Mouse (Mus musculus) lung, adult 2 months (tissue): ENCODE results near the gene Ist1. TPM values are rescaled to one million over a fixed set of nuclear protein-coding genes. Genes with fewer than 3 reads are reported as not detected.
A peak's percentile ranks its signal among the peaks of the same experiment; 100 is the strongest.

ENCODE experiments used
- DNase-seq: peaks from one replicate; pipeline ENCODE4 v3.0.0; 2022
- H3K4me1 ChIP-seq: fragments of 200-500 bp; 2 replicates; pipeline ENCODE4 v1.6.1; 2011; ENCODE audit warnings: low read length; ENCODE audit not compliant: control insufficient read depth, insufficient read depth
- H3K4me3 ChIP-seq: fragments of 200-500 bp; replicated peaks from 2 replicates; pipeline ENCODE3; 2011; ENCODE audit warnings: low read depth, mild to moderate bottlenecking, control low read depth, low read length; ENCODE audit errors: extremely low read depth
- CTCF ChIP-seq: fragments of 200-500 bp; IDR thresholded peaks from 2 replicates; pipeline ENCODE4 v1.5.1; 2011; ENCODE audit warnings: mild to moderate bottlenecking, low read length, control low read depth; ENCODE audit not compliant: insufficient read depth
- POLR2A ChIP-seq: fragments of 200-500 bp; IDR thresholded peaks from 2 replicates; pipeline ENCODE4 v1.6.1; 2011; ENCODE audit warnings: low read depth, mild to moderate bottlenecking, control low read depth, low read length, borderline replicate concordance; ENCODE audit errors: extremely low read depth
- WGBS: fragments of 180-500 bp; shearing (Covaris S2); methylation state at CpG from one replicate; pipeline ENCODE4 v1.1.7; 2018; 5-methylcytosine and 5-hydroxymethylcytosine counted together
- polyA plus RNA-seq: library from polyadenylated mRNA; depleted of rRNA; stranded (reverse); fragments of >200 nt; gene quantifications from 2 replicates; pipeline ENCODE4 v1.2.3, GENCODE M21; 2012

Ist1 gene
- polyA plus RNA-seq, 1 experiment, result 51.7 TPM

- TF ChIP-seq CTCF (no peak), POLR2A (no peak)
- no peak for DNase-seq
- Histone ChIP-seq H3K4me1 (0 out of 2 replicates have a peak, but pooled peaks cover 7% of the 10 kb centered on the region), H3K4me3 (no peak overlapping the region)
- WGBS, result 90% methylated on average over 4 of the region's 4 CpGs
Measured at GRCm38 (mm10) chr8:109707921-109708320, 14.9 kb upstream of the Ist1 start.

GRCm38 (mm10) chr8:109706874-109707237 lies 13.8 kb upstream of the Ist1 start:
- TF ChIP-seq POLR2A, result no peak
- TF ChIP-seq CTCF, result peak; percentile 96
- Histone ChIP-seq H3K4me3 (no peak overlapping the region), H3K4me1 (0 out of 2 replicates have a peak, but pooled peaks cover 7% of the 10 kb centered on the region)
- WGBS, result 20% methylated on average over 2 of the region's 2 CpGs
- peak; percentile 74 for DNase-seq

DNA sequence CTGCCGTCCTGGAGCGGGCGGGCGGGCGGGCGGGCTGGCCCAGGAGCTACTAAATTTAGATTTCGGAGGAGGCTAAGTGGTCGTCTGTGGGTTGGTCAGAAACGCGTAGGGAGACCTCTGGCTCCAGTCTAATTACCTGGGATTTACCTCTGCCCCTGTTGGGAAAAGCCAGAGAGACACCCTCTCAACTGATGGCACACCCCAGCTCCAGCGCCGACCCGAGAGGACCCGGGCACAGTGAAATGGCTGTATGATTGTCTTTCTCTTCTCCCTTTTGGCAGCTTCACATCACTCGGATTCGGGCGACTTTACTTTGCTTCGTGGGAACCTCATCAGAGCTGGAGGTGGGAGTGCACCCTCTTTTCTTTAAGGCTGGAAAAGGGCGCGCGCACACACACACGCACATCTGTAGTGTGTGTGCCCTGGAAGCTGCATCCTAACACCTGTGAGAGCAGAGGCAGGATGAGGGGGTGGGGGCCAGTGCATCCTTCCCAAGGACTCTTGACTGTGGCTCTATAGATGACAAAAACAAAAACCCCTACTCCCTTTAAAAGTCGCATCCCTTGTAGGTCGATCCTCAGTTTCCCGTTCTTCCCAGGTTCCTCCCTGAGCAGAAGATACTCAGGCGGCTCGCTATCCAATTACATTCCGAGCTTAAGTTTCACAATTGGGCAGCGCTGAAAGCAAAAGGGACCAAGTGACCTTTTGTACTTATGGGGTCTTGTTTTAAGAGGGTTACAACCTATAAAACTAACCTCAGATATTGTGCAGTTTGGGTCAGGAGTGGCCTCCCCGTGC lies 13.2 kb upstream of the Ist1 start:
- DNase-seq, result peak; percentile 43
- no peak for TF ChIP-seq CTCF
- no peak for TF ChIP-seq POLR2A
- 5% methylated on average over 25 of the region's 30 CpGs for WGBS
- H3K4me1 ChIP-seq, result 0 out of 2 replicates have a peak, but pooled peaks cover 7% of the 10 kb centered on the region
- H3K4me3 ChIP-seq, result peak overlapping the region; percentile 54

- H3K4me1 ChIP-seq, result 0 out of 2 replicates have a peak, but pooled peaks cover 7% of the 10 kb centered on the region
- DNase-seq, result peak; percentile 91
- WGBS, result under 1% methylated on average over 84 of the region's 100 CpGs
- no peak for TF ChIP-seq CTCF
- peak; percentile 49; the same call in 1 of the 2 replicates for TF ChIP-seq POLR2A
- H3K4me3 ChIP-seq, result peak within 1 kb of the TSS; percentile 65
Measured at GRCm38 (mm10) chr8:109705320-109706075, 12.4 kb upstream of the Ist1 start, which contains the start of gene Zfp821. Gene Zfp821, plus strand, starts transcription at chr8:109705546.

GRCm38 (mm10) chr8:109704565-109705319 lies 11.7 kb upstream of the Ist1 start:
- H3K4me1 ChIP-seq, result 0 out of 2 replicates have a peak, but pooled peaks cover 7% of the 10 kb centered on the region
- DNase-seq, result peak; percentile 55
- peak overlapping the region; percentile 65 for H3K4me3 ChIP-seq
- TF ChIP-seq POLR2A (no peak), CTCF (no peak)
- whole genome bisulfite sequencing, result 8% methylated on average over 24 of the region's 24 CpGs

- H3K4me1 ChIP-seq, result no peaks in the 10 kb centered on the region
- 89% methylated on average over 3 of the region's 3 CpGs for WGBS
- TF ChIP-seq CTCF (no peak), POLR2A (no peak)
Measured at GRCm38 (mm10) chr8:109698477-109698876, 5.4 kb upstream of the Ist1 start.

DNA sequence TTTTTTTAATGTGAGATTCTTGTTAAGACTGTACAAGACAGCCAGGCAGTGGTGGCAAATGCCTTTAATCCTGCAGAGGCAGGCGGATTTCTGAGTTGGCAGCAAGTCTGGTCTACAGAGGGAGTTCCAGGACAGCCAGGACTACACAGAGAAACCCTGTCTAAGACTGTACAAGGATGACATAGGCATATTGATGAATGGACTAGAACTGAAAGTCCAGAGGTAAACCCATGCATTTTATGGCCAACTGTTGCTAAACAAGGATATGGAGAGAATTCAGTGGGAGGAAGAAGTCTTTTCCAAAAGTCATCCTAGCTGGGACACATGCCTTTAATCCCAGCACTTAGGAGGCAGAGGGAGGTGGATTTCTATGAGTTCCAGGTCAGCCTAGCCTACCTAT lies 4.7 kb upstream of the Ist1 start:
- no peaks in the 10 kb centered on the region for H3K4me1 ChIP-seq
- H3K4me3 ChIP-seq, result no peak overlapping the region
- DNase-seq, result no peak
- 71% methylated on average over 1 of the region's 1 CpGs for WGBS
- TF ChIP-seq POLR2A, result no peak
- TF ChIP-seq CTCF, result no peak

More at GRCm38 (mm10) chr8:109698477-109698876, 5.4 kb upstream of the Ist1 start:
- DNase-seq, result no peak
- no peak overlapping the region for H3K4me3 ChIP-seq

DNA sequence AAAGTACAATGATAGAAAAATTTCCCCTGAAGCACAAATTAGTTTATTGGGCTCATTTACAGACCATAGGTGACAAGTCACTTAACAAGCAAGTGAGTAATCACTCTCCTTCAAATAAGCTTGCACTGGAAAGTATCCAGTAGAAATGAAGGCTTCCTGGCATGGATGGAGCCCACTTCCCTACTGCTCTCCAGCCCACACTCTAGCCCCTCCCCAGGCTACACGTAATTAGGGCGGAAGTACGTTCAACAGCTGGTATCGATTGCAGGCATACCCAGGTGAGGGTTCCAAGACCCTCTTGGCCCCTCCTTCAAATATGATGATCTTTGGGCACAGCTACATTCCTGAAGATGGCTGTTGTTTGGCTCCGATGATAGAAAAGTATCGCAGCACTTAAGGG lies 1.1 kb upstream of the Ist1 start:
- 56% methylated on average over 6 of the region's 6 CpGs for WGBS
- TF ChIP-seq CTCF (no peak), POLR2A (no peak)
- H3K4me3 ChIP-seq, result no peak overlapping the region

DNA sequence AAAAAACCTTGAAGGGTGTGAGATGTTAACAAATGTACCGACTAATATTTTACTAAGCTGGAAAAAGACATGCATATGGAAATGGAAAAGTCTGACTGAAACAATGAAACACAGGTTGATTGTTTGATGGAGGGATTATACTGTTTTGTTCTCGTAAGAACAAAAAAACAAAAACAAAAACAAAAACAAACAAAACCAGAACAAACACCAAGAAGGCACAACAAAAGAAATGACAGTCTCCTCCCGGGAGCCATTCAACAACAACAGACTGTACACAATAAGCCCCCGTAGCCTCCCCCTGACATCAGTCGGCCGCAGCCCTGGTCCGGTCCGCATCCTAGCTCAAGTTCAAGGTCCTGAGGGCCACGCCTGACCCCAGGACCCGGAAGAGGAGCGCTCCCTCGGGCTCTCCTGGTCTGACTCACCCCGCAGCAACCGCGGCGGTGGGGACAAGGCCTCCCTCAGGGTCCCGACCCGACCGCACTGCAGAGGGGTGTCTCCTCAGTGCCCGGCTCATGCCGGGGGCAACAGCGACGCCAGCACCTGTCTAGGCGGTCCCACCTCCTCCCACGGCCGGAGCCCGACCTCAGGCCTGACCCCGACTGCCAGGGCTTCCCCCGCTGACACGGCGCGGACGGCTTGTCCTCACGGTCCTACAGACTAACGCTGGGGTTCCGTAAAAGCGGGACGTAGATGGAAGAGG lies 466 bp downstream of the Ist1 start:
- TF ChIP-seq CTCF, result no peak
- no peak for TF ChIP-seq POLR2A
- under 1% methylated on average over 38 of the region's 38 CpGs for whole genome bisulfite sequencing
- no peak for DNase-seq
- peak overlapping the region; percentile 79 for H3K4me3 ChIP-seq
- peaks cover 9% of the 10 kb centered on the region; the same call in 1 of the 2 replicates for H3K4me1 ChIP-seq

More for the DNA sequence above, 1.1 kb upstream of the Ist1 start:
- peaks cover 9% of the 10 kb centered on the region; the same call in 1 of the 2 replicates for H3K4me1 ChIP-seq
- DNase-seq, result no peak
